Mouse (Mus musculus): Measurements from ENCODE around the gene AL732309.1. TPM values are rescaled to one million over a fixed set of nuclear protein-coding genes. Genes with fewer than 3 reads are reported as not detected.

Gene AL732309.1
- 0.93 TPM for polyA plus RNA-seq (2014; fragmentation: Illumina TruSeq; extraction: RNeasy Lipid Tissue Mini Kit (QIAGEN cat#74804); ENCODE audit: low replicate concordance)

DNA sequence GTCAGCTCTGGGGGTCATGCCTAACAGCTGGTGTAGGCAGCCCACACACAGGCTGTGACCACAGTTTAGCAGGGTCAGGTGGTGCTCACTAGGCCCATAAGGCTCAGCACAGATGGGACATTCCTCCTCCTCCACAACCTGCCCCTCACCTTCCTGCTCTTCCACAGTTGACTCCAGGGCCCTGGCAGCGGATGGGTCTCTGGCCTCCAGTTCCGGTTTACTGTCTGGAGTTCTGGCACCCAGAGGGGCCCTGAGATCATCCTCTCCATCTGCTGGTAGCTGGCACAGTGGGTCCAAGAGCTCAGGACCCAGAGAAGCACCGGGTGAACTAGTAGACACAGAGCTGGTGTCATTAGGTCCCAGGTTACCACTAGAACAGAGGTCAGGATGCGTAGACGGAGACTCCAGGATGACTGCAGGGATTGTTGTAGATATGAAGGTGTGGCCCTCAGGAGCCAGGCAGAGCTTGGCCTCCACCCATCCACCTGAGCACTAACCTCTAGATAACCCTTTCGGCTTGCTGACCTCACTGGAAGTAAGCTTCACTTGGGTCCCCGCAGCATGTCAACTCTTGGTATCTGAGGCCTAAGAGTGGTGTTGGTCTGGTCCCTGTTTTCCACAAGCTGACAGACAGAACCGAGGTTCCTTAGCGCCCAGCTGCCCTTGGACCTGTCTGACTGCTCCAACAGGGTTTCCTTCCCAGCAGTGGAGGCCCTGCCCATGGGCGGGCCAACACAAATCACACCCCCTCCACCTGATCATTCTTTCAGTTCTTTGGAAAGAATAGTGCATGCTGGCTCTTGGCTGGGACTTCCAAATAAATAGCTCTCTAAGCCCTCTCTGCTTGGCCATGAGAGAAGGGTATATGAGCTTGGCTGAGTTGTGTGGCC is at the start of gene AL732309.1:
Gene AL732309.1 (minus strand): TSS at position 681 of the 890 bp plus-strand sequence.

GRCm38 (mm10) chr2:25289651-25290050 is 43.0 kb upstream of the AL732309.1 start, which contains the start of gene Lrrc26:
Lrrc26 (plus strand) TSS chr2:25289915.

GRCm38 (mm10) chr2:25287927-25288649 is 41.4 kb upstream of the AL732309.1 start, which contains the start of gene Tmem210:
Tmem210 (plus strand) TSS chr2:25288145.

DNA sequence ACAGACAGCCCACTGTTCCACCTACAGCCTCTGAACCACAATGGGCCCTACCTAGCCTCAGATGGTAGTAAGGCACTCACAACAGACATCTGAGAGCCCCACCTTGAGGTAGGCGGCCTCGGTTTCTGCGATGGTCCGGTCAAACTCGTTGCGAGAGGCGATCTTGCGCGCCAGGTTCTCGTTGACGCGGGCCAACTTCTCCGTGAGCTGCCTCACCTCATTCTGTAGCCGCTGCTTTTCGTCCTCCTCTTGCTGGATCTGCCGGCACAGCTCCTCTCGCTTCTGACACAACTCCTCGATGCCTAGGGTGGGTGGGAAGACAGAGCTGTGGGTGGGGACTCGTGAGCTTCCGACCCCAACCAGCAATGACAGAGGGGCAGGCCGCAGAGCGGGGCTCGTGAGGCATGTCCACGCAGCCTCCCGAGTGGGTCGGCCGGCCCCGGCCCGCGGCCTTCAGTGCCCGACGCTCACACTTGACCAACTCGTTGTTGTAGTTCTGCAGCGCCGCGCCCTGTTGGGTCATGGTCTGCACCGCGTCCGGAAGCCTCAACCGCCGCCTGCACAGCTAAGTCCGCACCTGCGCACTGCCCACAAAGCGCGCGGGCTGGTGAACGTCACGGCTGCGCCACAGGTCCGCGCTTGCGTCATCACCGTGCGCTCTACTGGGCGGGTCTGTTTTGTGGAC is 25.3 kb upstream of the AL732309.1 start, which contains the start of the genes Ssna1 and Anapc2:
Gene Ssna1 (minus strand): TSS at position 612 of the 685 bp plus-strand sequence.
Gene Anapc2 (plus strand): TSS at position 652 of the 685 bp plus-strand sequence.

GRCm38 (mm10) chr2:25262291-25262767 is 15.7 kb upstream of the AL732309.1 start, which contains the start of gene Tprn:
Tprn (plus strand) TSS chr2:25262618.

DNA sequence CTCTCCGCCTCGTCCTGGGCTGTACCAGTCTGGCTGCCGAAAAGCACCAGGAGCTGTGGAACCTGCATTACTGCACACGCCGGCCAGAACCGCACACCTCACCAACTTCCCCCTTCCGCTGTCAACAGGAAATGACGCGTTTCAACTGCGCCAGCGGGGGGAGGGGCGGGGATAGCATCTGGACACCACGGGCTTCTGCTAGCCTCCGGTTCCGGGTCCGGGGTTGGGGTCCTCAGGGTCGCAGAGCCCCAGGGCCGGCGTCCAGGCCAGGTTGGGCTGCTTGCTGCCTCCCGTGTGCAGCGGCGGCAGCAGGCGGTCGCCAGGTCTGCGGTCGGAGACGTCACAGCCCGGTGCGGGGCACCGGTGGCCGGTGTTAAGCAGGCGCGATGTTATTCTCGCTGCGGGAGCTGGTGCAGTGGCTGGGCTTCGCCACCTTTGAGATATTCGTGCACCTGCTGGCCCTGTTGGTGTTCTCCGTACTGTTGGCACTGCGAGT is 8.7 kb upstream of the AL732309.1 start, which contains the start of gene Tmem203:
Gene Tmem203 (plus strand): TSS at position 156 of the 496 bp plus-strand sequence.

DNA sequence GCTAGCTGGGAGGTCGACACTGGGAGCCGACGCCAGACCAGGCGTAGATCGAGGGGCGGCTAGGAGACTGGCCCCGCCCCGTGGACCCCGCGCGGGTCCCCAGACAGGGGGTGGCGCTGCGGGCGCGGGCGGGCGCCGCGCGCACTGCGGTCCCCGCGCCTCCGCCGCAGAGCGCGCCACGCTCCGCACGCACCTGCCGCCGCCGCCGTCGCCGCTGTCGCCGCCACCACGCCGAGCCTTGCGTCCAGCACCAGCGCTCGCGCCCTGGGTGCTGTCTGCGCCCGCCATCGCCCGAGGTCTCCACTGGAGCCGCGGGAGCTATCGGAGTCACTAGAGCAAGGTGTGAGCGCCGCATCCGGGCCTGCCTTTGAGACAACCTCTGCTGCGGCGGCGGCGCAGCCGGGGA is 4.6 kb downstream of the AL732309.1 start, which contains the start of the genes Rnf208 and Cysrt1:
Gene Rnf208 (plus strand): TSS at position 155 of the 406 bp plus-strand sequence.
Gene Cysrt1 (minus strand): TSS at position 352 of the 406 bp plus-strand sequence.

GRCm38 (mm10) chr2:25236614-25237013 is 10.0 kb downstream of the AL732309.1 start, which contains the start of gene Rnf224:
Rnf224 (minus strand) TSS chr2:25236787.

GRCm38 (mm10) chr2:25234050-25234449 is 12.6 kb downstream of the AL732309.1 start, which contains the start of gene Slc34a3:
Slc34a3 (minus strand) TSS chr2:25234364.

DNA sequence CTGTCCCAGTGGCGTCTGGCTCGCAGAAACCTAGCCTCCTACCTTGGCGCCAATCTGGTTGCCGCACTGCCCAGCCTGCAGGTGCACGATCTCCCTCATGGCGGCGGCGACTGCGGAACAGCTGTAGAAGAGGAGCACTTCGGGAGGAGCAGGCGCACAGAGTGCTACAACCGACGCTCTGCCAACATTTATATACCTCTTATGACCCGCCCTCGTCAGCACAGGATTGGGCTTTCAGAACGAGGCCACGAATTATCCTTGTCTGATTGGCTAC is 22.2 kb downstream of the AL732309.1 start, which contains the start of gene Tubb4b:
Gene Tubb4b (minus strand): TSS at position 211 of the 274 bp plus-strand sequence.

GRCm38 (mm10) chr2:25218445-25218844 is 28.2 kb downstream of the AL732309.1 start, which contains the start of gene Fam166a:
Fam166a (plus strand) TSS chr2:25218745.

DNA sequence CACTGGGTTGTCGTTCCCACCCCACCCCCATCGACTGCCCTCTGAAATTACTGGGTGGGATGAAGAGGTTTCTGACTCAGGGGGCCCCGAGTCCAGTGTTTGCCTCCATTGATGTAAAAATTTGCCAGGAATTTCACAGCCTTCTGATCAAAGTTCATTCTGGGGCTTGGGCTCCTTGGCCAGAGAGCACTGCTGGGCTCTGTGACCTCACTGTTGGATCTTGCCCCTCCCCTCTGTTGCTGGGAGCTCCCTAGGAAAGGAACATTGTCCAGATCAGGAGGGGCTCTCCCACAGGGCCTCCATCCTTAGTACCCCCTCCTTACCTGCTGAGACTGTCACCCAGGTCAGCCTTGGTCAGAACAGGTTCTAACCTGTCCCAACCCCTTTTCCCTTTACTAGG is 32.2 kb downstream of the AL732309.1 start, which contains the start of gene Stpg3:
Gene Stpg3 (minus strand): TSS at position 194 of the 400 bp plus-strand sequence.

DNA sequence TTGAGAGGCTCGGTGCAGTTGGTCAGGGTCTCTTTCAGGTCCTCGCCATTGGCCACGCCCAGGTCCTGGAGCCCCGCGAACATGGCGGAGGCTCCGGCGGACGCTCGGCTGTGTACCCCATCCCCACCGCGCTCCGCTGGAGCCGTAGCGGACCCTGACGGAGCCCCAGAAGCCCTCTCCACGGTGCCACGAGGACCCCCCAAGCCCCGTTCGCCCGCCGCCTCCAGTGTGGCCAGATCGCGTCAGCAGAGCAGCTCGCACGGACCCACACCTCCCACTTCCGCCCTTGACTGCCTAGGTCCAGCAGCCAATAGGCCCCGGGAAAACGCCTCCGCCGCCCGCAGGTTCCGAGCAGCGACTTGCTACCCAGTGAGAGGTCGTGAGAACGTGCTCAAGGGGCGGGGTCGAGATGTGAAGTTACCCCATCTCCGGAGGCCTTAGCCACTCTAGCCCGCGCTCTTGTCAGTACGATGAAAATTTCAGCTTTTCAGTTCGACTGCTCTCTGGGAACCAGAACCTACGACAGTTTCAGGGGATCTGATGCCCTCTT is 35.5 kb downstream of the AL732309.1 start, which contains the start of gene Nelfb:
Gene Nelfb (minus strand): TSS at position 369 of the 550 bp plus-strand sequence.

DNA sequence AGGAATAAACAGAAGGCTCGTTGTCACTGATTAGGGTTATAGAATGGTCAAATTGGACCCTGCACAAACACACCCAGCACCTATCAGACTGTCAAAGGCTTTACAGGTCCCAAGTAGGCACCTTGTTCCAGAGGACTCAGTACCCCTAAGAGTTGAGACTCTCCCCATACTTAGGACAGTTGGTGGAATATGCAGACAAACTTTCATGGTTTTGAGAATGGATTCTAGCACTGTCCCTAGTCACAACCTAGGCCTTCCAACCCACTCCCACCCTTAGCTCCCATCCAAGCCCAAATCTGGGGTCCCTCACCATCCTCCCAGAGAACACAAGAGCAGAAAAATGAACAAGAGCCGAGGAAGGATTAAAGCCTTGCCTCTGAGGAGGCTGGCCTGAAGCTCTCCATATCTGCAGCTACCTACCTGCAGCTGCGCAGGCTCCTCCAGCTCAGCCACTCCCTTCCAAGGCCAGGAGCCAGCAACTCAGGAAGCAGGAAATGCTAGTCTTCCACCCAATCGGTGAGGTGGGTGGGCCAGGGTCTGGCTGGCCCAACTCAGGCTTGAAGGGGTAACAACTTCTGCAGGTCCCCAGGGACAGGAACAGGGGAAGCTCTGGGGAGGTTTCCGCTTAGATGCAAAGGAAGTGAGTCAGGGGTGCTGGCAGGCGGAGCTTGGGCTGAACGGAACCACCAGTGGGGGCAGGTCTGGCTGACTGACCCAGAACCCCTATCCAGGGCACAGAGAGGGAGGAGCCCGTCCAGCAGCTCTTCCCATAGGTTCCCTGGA is 50.3 kb downstream of the AL732309.1 start, which contains the start of gene Tor4a:
Gene Tor4a (minus strand): TSS at position 715 of the 783 bp plus-strand sequence.

Other genes starting within 250 kb of the AL732309.1 start
- 1.8 TPM for gene Nsmf, start 192.5 kb downstream of the AL732309.1 start, polyA plus RNA-seq (2014; fragmentation: Illumina TruSeq; extraction: RNeasy Lipid Tissue Mini Kit (QIAGEN cat#74804); ENCODE audit: low replicate concordance)
- gene Entpd8, start 166.6 kb downstream of the AL732309.1 start, polyA plus RNA-seq (2014; fragmentation: Illumina TruSeq; extraction: RNeasy Lipid Tissue Mini Kit (QIAGEN cat#74804); ENCODE audit: low replicate concordance), result 43.1 TPM
- not detected for gene Noxa1, start 151.7 kb downstream of the AL732309.1 start, polyA plus RNA-seq (2014; fragmentation: Illumina TruSeq; extraction: RNeasy Lipid Tissue Mini Kit (QIAGEN cat#74804); ENCODE audit: low replicate concordance)
- gene Nrarp, start 66.1 kb downstream of the AL732309.1 start, polyA plus RNA-seq (2014; fragmentation: Illumina TruSeq; extraction: RNeasy Lipid Tissue Mini Kit (QIAGEN cat#74804); ENCODE audit: low replicate concordance), result 17.8 TPM
- gene Tor4a, start 50.0 kb downstream of the AL732309.1 start, polyA plus RNA-seq (2014; fragmentation: Illumina TruSeq; extraction: RNeasy Lipid Tissue Mini Kit (QIAGEN cat#74804); ENCODE audit: low replicate concordance), result 2.0 TPM
- 3.2 TPM for gene Nelfb, start 35.4 kb downstream of the AL732309.1 start, polyA plus RNA-seq (2014; fragmentation: Illumina TruSeq; extraction: RNeasy Lipid Tissue Mini Kit (QIAGEN cat#74804); ENCODE audit: low replicate concordance)
- not detected for gene Stpg3, start 32.2 kb downstream of the AL732309.1 start, polyA plus RNA-seq (2014; fragmentation: Illumina TruSeq; extraction: RNeasy Lipid Tissue Mini Kit (QIAGEN cat#74804); ENCODE audit: low replicate concordance)
- gene Fam166a, start 28.1 kb downstream of the AL732309.1 start, polyA plus RNA-seq (2014; fragmentation: Illumina TruSeq; extraction: RNeasy Lipid Tissue Mini Kit (QIAGEN cat#74804); ENCODE audit: low replicate concordance), result not detected
- gene Tubb4b, start 22.2 kb downstream of the AL732309.1 start, polyA plus RNA-seq (2014; fragmentation: Illumina TruSeq; extraction: RNeasy Lipid Tissue Mini Kit (QIAGEN cat#74804); ENCODE audit: low replicate concordance), result 46.6 TPM
- gene Slc34a3, start 12.5 kb downstream of the AL732309.1 start, polyA plus RNA-seq (2014; fragmentation: Illumina TruSeq; extraction: RNeasy Lipid Tissue Mini Kit (QIAGEN cat#74804); ENCODE audit: low replicate concordance), result not detected
- gene Rnf224, start 10.1 kb downstream of the AL732309.1 start, polyA plus RNA-seq (2014; fragmentation: Illumina TruSeq; extraction: RNeasy Lipid Tissue Mini Kit (QIAGEN cat#74804); ENCODE audit: low replicate concordance), result not detected
- not detected for gene Rnf208, start 4.6 kb downstream of the AL732309.1 start, polyA plus RNA-seq (2014; fragmentation: Illumina TruSeq; extraction: RNeasy Lipid Tissue Mini Kit (QIAGEN cat#74804); ENCODE audit: low replicate concordance)
- gene Cysrt1, start 4.4 kb downstream of the AL732309.1 start, polyA plus RNA-seq (2014; fragmentation: Illumina TruSeq; extraction: RNeasy Lipid Tissue Mini Kit (QIAGEN cat#74804); ENCODE audit: low replicate concordance), result not detected
- gene Tmem203, start 8.6 kb upstream of the AL732309.1 start, polyA plus RNA-seq (2014; fragmentation: Illumina TruSeq; extraction: RNeasy Lipid Tissue Mini Kit (QIAGEN cat#74804); ENCODE audit: low replicate concordance), result not detected
- gene Tprn, start 15.8 kb upstream of the AL732309.1 start, polyA plus RNA-seq (2014; fragmentation: Illumina TruSeq; extraction: RNeasy Lipid Tissue Mini Kit (QIAGEN cat#74804); ENCODE audit: low replicate concordance), result 2.3 TPM
- gene Ssna1, start 25.6 kb upstream of the AL732309.1 start, polyA plus RNA-seq (2014; fragmentation: Illumina TruSeq; extraction: RNeasy Lipid Tissue Mini Kit (QIAGEN cat#74804); ENCODE audit: low replicate concordance), result 0.56 TPM
- gene Anapc2, start 25.6 kb upstream of the AL732309.1 start, polyA plus RNA-seq (2014; fragmentation: Illumina TruSeq; extraction: RNeasy Lipid Tissue Mini Kit (QIAGEN cat#74804); ENCODE audit: low replicate concordance), result 4.6 TPM
- gene Tmem210, start 41.3 kb upstream of the AL732309.1 start, polyA plus RNA-seq (2014; fragmentation: Illumina TruSeq; extraction: RNeasy Lipid Tissue Mini Kit (QIAGEN cat#74804); ENCODE audit: low replicate concordance), result not detected
- gene Lrrc26, start 43.1 kb upstream of the AL732309.1 start, polyA plus RNA-seq (2014; fragmentation: Illumina TruSeq; extraction: RNeasy Lipid Tissue Mini Kit (QIAGEN cat#74804); ENCODE audit: low replicate concordance), result 0.37 TPM
- gene Grin1, start 72.3 kb upstream of the AL732309.1 start, polyA plus RNA-seq (2014; fragmentation: Illumina TruSeq; extraction: RNeasy Lipid Tissue Mini Kit (QIAGEN cat#74804); ENCODE audit: low replicate concordance), result not detected
- gene Man1b1, start 85.5 kb upstream of the AL732309.1 start, polyA plus RNA-seq (2014; fragmentation: Illumina TruSeq; extraction: RNeasy Lipid Tissue Mini Kit (QIAGEN cat#74804); ENCODE audit: low replicate concordance), result 13.8 TPM
- 2.0 TPM for gene Dpp7, start 109.5 kb upstream of the AL732309.1 start, polyA plus RNA-seq (2014; fragmentation: Illumina TruSeq; extraction: RNeasy Lipid Tissue Mini Kit (QIAGEN cat#74804); ENCODE audit: low replicate concordance)
- gene Uap1l1, start 118.8 kb upstream of the AL732309.1 start, polyA plus RNA-seq (2014; fragmentation: Illumina TruSeq; extraction: RNeasy Lipid Tissue Mini Kit (QIAGEN cat#74804); ENCODE audit: low replicate concordance), result 5.0 TPM
- gene Sapcd2, start 125.5 kb upstream of the AL732309.1 start, polyA plus RNA-seq (2014; fragmentation: Illumina TruSeq; extraction: RNeasy Lipid Tissue Mini Kit (QIAGEN cat#74804); ENCODE audit: low replicate concordance), result 0.11 TPM
- not detected for gene Entpd2, start 149.0 kb upstream of the AL732309.1 start, polyA plus RNA-seq (2014; fragmentation: Illumina TruSeq; extraction: RNeasy Lipid Tissue Mini Kit (QIAGEN cat#74804); ENCODE audit: low replicate concordance)
- gene Npdc1, start 152.5 kb upstream of the AL732309.1 start, polyA plus RNA-seq (2014; fragmentation: Illumina TruSeq; extraction: RNeasy Lipid Tissue Mini Kit (QIAGEN cat#74804); ENCODE audit: low replicate concordance), result 4.4 TPM
- not detected for gene Fut7, start 176.4 kb upstream of the AL732309.1 start, polyA plus RNA-seq (2014; fragmentation: Illumina TruSeq; extraction: RNeasy Lipid Tissue Mini Kit (QIAGEN cat#74804); ENCODE audit: low replicate concordance)
- 0.48 TPM for gene Abca2, start 181.8 kb upstream of the AL732309.1 start, polyA plus RNA-seq (2014; fragmentation: Illumina TruSeq; extraction: RNeasy Lipid Tissue Mini Kit (QIAGEN cat#74804); ENCODE audit: low replicate concordance)
- not detected for gene Clic3, start 210.0 kb upstream of the AL732309.1 start, polyA plus RNA-seq (2014; fragmentation: Illumina TruSeq; extraction: RNeasy Lipid Tissue Mini Kit (QIAGEN cat#74804); ENCODE audit: low replicate concordance)
- 5.1 TPM for gene Paxx, start 214.2 kb upstream of the AL732309.1 start, polyA plus RNA-seq (2014; fragmentation: Illumina TruSeq; extraction: RNeasy Lipid Tissue Mini Kit (QIAGEN cat#74804); ENCODE audit: low replicate concordance)
- not detected for gene Ptgds, start 223.2 kb upstream of the AL732309.1 start, polyA plus RNA-seq (2014; fragmentation: Illumina TruSeq; extraction: RNeasy Lipid Tissue Mini Kit (QIAGEN cat#74804); ENCODE audit: low replicate concordance)
- gene Lcn12, start 247.0 kb upstream of the AL732309.1 start, polyA plus RNA-seq (2014; fragmentation: Illumina TruSeq; extraction: RNeasy Lipid Tissue Mini Kit (QIAGEN cat#74804); ENCODE audit: low replicate concordance), result not detected

All from small intestine, adult 10 weeks (tissue).